Mouse (Mus musculus) spleen, postnatal 4 days (tissue): ENCODE data around the gene Rfx8.

Source experiments
- DNase-seq, 2 experiments: peaks; one replicate each; pipeline ENCODE4 v3.0.0; 2022; ENCODE audit warnings: low spot score in 2 of 2

The Rfx8 gene

DNA sequence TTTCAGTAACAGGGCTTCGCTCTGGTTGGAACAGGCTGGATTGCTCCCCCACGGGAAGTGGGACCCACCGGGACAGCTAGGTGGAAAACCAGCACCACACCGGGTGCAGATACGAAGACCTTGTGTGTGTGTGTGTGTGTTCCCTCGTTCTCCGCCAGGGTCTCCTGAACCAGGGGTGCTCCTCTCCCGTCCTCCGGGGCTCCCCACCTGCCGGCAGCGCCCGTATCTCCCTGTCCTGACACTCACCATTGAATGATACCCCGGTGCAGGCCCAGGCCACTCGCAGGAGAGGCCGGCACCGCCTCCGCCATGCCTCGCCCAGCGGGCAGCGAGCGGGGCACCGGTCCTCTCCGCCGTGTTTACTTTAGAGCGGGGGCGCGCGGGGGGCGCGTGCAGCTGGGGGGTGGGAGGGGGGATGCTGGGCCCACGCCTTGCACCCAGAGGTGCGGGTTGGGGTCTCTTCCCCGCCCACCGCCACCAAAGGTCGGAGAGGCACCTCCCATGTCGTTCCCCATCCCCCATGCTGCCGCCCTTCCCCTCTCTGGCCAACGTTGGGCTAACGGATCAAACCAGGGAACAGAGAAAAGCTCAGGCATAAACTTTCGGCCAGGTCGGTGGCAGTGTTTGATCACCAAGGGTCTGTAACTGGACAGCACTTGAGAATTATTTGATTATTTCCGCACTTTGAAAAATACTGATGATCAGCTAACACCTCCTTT, at the start of gene Rfx8:
Rfx8 (minus strand) TSS at position 366 of the 719 bp plus-strand sequence.
- no peak for DNase-seq

DNA sequence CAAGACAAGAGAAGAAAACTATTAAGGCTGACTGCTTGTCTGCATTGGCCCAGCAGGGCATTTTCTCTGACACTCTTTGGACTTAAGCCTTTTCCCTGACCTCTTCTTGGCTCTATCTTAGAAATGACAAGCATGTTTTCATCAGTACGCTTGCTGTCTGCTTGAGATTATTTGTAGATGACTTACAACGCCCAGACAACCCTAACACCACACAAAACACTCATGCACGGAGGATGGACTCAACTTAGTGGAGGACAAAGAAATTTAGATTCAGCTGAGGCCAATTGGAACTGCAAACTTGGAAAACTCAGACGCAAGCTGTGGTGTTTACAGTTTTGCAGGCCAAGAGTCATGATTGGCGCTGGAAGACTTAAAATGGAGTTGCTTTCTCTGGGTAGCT, 49.6 kb upstream of the Rfx8 start:
- DNase-seq: no peak

DNA sequence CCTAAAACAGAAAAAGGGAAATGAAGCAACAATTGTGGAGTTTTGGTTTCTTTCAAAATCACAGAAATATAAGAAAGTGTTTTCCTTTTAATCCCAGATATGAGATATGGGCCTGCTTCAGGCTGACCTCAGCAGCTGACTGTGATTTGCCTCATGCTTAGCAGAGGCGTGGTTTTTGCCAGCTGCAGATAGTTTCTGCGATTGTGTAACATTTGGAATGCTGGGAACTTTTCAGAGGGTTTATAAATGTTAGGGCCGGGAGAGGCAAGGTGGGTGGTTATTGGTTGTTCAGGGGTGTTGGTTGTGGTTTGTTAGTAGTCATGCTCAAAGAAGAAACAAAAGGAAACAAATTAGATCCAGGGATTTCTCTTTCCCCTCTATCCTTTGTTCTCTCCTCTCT, 47.2 kb upstream of the Rfx8 start:
- DNase-seq: no peak

DNA sequence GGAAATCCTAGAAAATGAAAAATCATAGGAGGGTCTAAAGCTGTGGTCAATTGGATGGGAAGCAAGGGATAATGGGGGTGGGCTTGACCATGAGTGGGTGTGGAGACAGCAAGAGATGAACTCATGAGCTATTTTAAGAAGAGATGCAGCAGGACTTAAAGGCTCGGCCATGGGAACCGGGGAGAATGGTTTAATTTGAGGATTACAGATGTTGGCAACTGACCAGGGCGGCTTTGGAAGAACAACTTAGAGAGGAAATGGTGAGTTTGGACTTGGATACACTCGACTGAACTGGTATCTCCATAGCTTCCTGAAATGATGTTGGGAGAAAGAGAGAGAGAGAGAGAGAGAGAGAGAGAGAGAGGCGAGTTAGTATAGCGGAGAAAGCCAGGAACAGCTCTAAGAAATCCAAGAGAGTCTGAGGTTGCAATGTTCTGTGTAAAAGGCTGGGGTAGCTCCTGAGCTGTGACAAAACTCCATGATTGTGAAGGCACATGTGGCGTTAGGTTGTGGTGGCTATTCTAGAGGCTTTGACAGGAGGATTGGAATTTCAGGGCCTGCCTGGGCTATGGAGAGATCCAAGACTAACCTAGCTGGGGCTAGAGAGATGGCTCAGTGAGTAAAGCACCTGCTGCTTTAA, 45.2 kb upstream of the Rfx8 start:
- no peak for DNase-seq

DNA sequence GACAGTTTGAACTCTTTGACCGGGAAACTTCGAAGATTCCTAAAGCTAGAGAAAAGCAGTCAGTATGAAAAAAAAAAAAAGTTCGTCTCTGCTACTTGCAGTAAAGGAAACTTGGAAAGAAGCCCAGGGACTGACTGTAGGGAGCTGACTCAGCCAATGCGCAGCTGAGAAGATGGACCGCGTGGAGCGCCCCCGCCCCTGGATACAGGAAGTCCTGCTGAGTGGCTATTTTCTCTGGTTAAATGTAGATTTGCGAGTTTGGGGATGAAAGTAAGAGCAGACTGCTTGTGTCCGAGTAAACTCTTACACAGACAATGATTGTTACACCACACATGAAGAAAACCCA, 41.2 kb upstream of the Rfx8 start:
- DNase-seq: peak; percentile 47 to 67

DNA sequence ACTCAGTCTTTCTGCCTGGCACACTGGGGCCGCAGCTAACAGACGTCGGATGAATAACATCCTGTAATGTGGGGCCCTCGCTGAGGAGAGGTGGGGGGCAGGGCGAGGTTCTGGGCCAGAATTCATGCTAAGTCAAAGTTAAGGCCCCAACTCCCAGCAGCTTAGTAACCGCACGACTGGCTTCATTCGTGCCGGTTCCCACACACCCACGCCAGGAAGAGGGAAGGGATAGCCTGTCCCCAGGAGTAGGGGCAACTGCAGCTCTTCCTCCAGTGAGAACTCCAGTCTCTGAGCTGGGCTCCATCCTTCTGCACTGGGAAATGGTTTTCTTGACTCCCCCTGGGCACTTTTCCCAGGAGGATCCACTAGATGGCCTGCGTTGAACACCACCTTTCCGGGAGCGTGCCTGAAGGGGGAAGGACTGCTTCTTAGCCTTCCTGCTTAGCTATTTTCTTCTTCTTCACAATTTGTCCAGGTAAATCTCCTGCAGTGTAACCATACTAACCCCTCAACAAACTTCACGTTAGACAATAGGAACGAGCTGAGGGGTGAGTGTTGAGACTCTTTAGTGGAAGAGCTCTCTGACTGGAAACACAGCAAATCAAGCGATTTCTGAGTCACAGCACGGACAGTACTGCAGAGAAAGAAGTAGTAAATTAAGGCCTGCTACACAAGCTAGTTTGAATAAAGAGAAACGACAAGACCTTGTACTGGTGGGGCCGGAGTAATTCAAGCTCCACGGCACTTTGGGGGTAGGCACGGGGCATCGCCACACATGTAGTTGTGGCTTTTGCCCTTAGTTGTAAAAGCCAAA, 40.6 kb upstream of the Rfx8 start:
- peak; percentile 25 to 67 for DNase-seq

DNA sequence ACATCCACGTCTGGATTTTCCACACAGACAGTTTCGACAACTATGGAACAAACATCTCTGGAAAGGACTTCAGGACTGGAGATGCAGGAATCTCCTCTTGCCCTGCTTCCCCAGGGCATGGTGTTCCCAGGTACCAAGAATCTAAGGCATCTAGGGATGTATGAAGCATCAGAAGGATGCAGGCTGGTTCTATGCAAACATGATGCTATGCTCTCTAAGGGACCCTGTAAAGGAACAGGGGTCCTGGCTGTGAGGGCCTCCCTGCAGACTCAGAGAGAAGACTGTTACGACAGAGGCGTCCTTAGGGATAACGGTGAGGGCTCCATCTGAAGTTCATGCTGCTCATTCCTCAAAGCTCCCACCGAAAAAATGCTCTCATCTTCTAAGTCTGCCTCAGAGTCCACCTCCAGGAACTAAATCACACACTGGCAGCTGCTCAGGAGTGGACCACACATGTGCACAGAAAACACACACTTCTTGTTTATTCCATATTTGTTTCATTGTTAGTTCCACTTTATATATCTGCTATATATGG, 39.5 kb upstream of the Rfx8 start:
- no peak for DNase-seq

DNA sequence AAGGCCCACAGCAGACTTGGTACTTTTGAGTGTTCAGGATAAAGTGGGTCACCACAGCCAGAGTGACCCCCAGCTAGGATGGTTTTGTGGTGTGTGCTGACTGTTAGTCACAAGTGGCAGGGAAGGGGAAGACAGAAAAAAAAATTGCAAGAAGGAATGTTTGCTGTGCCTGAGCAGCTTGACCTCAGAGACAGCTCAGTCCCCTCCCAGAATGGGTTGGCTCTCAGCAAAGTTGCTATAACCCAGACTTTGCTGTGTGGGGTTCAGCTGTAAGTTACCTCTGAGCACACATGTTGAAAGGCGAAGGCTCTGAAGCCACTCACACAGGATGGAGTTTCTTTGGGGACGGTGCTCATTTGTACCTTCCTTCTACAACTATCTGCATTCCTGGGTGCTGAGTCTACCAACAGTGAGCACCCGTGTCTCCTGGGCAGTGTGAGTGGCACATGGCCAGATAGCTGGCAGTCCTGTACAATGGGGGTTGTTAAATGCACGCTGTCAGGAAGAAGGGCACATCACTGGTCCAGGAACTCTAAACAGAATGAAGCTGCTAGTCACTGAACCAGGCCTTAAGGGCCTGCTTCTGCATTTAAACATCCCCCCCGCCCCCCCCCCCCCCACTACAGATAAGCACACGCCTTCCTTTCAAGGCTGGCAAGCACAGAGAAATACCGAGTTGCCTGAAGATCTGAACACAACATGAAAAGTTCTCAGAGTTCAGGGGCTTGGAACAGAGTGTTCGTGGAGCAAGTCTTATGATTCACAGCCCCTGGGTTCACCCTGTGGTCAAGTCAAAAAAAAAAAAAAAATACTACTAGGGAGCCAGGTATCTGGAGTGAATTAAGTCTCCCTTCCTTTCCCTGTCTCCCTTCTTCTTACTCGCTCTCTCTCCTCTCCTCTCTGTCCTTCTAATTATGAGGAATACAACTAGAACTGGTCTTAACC, 38.7 kb upstream of the Rfx8 start:
- DNase-seq: no peak

DNA sequence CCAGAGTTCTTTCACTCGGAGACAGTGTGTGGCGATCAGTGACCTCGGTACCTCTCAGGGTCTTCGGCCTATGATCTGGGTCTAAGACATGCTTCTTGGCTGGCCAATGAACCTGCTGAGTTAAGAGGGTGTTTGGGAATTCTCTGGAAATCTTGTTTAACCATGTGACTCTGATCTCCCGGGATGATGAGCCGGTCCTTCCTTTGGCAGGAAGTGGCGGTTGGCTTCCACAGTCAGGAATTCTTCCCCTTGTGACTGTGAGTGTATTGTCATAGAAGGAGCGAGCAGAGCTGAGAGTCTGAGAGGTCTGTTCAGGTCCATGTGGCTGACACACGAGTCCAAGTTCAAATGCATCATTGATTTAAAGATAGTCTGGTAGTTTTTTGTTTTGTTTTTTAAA, 37.4 kb upstream of the Rfx8 start:
- no peak for DNase-seq

DNA sequence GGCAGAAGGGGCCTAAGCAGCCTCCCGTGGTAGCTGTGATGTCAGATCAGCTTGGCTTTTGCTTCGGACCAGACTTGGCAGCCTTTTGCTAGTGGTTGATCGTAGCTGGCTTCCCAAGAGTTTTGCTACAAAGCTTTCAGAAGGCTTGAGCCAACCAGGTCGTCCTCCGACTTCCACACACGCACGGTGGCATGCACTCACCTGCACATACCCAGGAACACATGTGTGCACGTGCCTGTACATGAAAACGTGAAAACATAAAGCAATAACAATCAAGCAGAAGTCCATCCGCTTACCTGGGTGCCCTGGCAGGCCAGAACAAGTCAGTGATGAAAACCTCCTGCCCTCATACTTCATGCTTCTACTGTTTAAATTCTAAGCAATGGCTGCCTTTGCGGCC, 36.2 kb upstream of the Rfx8 start:
- no peak for DNase-seq

DNA sequence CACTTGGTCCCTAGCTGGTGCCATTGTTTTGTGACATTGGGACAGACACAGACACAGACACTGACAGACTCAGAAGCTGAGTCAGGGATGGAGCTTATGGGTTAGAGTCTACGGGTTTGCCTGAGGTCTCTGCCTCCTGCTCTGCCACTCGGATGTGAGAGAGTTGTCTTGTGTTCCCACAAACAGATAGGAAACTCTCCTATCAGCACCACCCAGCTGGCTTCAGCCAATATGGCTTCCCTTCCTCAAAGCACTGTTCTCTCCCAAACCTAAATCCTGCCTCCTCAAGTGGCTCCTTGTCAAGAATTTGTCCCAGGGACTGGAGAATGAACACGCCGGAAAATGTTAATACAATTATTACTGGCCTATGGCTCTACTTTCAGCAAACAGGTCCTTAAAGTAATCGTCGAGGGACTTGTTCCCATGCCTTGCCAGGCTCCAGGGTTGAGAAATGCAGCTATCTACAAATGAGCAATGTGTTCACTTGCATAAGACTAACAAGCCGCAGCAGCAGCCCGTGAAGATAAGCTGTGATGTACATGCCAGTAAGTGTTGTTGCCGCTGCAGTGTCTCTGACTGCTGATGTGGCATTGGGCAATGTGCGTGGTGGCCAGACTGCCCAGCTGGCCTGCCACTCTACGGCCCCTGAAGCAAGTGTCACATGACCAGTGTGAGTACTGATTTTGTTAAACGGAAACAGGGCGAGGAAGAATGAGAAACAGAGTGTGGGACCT, 33.6 kb upstream of the Rfx8 start:
- DNase-seq: peak; percentile 41 to 67

DNA sequence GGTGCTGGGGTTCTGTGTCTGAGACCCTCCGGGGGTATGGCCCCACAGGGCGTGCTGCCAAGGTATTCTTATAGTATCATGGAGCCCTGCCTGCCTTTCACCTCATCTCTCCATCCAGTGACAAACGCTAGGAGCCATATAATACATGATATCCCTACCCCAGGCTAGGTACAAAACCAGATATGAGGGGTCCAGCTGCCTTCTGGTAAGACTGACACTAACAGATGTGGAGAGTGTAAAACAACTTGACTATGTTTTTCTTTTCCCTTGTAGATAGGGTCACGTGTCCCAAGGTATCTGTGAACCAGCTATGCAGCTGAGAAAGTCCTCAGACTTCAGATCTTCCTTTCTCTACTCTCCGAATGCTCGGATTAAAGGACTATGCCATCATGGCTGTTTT, 30.7 kb upstream of the Rfx8 start:
- no peak for DNase-seq

DNA sequence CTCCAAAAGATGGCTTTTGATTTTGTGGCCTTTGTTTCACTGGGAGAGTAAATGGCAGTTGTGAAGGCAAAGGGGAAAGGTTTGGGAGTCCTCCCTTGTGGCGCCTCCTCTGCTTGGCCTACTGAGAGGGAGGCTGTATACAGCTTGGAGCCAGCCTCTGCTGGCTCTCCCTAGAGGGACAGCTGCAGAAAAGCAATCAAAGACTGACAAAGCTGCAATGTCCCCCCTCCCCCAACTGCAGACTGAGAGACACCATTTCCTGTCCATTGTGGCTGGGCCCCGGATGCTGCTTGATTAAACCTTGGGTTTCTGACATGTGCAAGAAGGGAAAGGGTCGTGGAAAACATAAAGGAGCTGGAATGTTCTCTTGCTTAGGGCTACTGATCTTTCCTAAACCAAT, 28.9 kb upstream of the Rfx8 start:
- no peak for DNase-seq

DNA sequence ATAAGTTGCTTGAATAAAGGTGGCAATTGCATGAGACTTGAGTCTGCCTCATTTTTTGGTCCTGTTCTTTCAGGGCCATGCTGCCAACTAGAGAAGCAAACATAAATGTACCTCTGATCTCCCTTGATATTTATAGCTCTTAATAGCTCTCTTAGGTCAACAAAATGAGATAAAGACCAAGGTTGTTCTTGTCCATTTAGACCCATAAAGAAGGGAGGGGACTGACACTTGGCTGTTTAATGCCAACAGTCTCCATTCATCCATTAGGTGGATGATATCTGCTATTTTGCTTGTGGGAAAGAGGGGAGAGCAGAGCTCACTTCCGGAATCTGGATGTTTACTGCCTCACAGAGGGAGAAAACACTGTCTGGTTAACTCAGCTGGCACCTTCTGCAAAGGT, 28.4 kb upstream of the Rfx8 start:
- DNase-seq: no peak

DNA sequence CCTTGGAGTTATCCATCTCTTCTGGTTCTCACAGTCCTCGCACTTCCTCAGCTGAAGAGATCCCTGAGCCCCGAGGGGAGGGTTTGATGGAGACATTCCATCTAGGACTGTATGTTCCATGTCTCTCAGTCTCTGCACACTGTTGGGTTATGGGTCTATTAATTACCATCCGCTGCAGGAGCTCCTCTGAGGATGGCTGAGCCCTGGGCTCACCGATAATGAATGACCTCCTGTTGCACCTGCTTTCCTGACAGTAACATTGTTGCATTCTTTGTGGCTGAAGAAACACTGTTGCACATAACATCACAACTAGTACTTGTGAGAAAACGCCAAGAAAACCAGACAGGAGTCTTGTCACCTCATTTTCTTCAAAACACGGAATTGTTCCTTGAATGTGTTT, 27.9 kb upstream of the Rfx8 start:
- no peak for DNase-seq

DNA sequence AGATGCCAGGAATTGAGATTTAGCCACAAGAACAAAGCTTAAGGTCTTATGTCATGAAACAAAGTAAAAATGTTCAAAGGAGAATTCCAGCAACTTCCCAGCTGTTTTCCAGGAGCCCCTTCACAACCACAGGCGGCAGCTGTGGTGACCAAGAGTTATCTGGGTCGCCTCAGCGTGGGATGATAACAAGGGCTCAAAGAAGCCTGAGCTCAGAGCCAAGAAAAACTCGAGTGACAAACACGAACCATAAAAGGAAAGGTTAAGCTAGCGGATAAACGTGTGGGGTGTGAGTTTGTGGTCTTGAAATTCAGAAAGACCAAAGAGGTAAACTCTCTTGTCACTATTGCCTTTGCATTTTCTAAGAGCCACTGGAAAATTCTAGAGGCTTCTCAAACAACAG, 25.7 kb upstream of the Rfx8 start:
- DNase-seq: no peak

DNA sequence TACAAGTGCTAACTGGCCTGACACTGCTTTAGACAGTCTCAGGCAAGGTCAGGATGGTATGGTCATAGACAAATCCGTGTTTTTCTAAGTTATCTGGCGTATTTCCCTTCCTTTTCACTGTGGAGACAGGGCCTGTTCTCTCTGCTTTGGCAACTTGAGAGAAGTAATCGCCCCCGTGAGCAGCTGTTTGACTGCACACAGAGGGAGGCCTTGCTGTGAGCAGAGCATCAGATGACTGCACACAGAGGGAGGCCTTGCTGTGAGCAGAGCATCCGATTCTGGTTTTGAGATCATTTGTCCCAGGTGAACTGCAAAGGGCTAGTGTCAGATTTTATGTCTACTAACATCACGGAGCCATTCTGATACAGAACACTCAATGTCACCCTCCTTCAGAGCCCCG, 20.2 kb upstream of the Rfx8 start:
- no peak for DNase-seq

DNA sequence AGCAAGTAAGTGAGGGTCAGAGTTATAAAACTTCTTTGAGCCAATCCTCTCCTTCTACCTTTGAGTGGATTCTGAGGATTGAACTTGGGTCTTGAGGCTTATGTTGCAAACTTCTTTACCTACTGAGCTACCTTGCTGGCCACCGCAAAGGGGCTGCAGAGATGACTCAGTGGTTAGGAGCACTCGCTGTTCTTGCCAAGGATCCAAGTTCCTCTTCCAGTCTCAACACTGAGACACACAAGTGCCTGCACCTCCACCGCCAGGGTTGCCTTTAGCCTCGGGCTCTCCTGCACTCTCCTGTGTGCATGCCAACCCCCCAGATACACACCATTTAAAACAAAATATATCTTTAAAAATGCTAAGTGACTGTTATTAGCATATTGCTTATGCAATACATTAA, 19.2 kb upstream of the Rfx8 start:
- DNase-seq: no peak

DNA sequence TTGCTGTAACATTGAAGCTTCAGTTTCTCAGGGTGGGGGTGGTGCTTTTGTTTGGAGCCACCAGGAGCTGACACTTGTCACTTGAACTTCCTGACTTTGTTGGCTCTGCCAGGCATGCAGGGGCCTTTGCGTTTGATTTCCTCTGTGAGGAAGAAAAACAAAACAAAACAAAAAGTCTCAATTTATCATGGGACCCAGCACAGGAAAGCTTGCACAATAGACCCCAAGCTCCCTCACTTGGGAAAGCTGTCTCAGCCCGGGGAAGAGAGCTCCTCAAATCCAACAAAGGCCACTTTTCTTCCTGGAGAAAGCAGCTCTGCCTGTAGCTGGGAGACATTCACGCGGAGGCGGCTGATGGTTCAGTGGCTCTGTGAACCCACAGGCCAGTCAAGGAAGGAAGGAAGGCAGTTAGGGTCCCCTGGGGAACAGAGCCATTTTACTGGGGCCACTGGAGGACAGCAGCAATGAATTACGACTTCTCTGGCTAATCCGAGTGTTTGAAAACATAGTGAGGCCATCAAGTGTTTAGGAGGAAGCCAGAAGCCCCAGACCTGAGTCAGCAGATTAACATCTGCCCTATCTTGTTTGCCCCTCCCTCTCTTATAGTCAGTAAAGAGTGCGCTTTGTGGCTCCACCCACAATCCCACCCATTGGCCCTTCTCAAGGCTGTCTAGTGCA, 15.3 kb upstream of the Rfx8 start:
- DNase-seq: peak in 1 of 2 experiments; percentile 31

DNA sequence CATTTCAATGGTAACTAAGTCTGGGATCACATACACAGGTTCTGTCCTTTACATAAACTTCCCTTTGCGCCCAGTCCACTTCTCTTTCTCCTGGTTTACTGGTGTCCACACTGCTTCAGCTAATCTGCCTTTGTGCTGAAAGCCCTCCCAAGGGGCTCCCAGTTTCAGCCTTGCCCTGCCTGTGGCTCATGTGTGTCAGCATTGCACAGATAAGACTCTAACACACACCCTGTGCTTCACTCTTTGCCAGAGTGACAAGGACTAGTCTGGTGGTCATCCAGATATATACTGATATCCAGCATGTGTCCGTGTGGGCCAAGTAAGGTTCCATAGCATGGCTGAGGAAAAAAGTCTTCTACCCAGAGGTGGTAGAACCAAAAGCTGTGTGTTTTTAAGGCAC, 14.7 kb upstream of the Rfx8 start:
- DNase-seq: no peak
